Mouse (Mus musculus): ENCODE measurements at regions not wholly inside any gene's neighbourhood (a gene's known extent, or its start where the extent isn't known, plus 50 kb on each side); places are given as distances from the start of the nearest gene placed in this dataset.

DNA sequence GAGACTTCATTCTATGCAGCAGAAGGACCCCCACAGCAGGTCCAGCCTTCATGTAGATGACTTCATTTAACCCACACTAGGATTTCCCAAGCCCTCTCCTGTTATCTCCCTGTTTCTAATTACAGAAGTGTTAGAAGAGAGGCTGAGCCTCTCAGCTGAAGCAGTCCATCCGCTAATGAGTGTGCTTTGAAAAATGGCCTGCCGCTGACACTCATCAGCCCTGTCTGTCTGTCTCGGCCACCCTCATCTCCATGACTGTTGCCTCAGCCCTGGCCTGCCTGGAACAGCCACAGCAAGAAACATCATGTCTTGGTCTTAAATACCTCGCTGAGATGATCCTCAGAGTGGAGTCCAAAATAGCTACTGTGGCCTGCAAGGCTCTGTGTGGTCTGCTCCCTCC, 273.1 kb downstream of the Slc30a10 start:
- TF ChIP-seq GATA1 (IDR thresholded peaks at IDR 0.05; ENCODE audit: borderline replicate concordance, low read length) (no peak), FLI1 (IDR thresholded peaks at IDR 0.05; ENCODE audit: low read length) (no peak)

Data from megakaryocyte, embryonic 14.5 days (primary cell).